Mouse (Mus musculus): ENCODE measurements around the gene Trim15.
A peak's percentile ranks its signal among the peaks of the same experiment; 100 is the strongest.

The Trim15 gene

GRCm38 (mm10) chr17:36830470-36830869 lies 36.5 kb downstream of the Trim15 start:
- DNase-seq (ENCODE audit: low spot score in 2 of 2): no peak

GRCm38 (mm10) chr17:36828488-36828887 lies 38.5 kb downstream of the Trim15 start:
- DNase-seq (ENCODE audit: low spot score in 2 of 2): no peak

GRCm38 (mm10) chr17:36826002-36826401 lies 41.0 kb downstream of the Trim15 start:
- peak; percentile 89 to 90 for DNase-seq (ENCODE audit: low spot score in 2 of 2)

GRCm38 (mm10) chr17:36825525-36825924 lies 41.5 kb downstream of the Trim15 start:
- no peak for DNase-seq (ENCODE audit: low spot score in 2 of 2)

GRCm38 (mm10) chr17:36824005-36824404 lies 43.0 kb downstream of the Trim15 start:
- DNase-seq (ENCODE audit: low spot score in 2 of 2): peak; percentile 57 to 61

- no peak for DNase-seq (ENCODE audit: low spot score in 2 of 2)
Observed at GRCm38 (mm10) chr17:36811871-36812270, 55.1 kb downstream of the Trim15 start, which contains the start of gene H2-M10.6. TSS of gene H2-M10.6 (plus strand) at chr17:36812171.
